Mouse (Mus musculus): ENCODE measurements around the gene Gcdh. TPM values are rescaled to one million over a fixed set of nuclear protein-coding genes. Genes with fewer than 3 reads are reported as not detected.
A peak's percentile ranks its signal among the peaks of the same experiment; 100 is the strongest.

Gcdh gene
- total and polyA plus RNA-seq, 3 experiments: 26.6 to 69.8 (median 35.2) TPM

- Histone ChIP-seq H3K27me3 (ENCODE audit: insufficient read depth, low read length) (peaks cover 63% of the 10 kb centered on the region), H3K9me3 (replicated peaks) (no peaks in the 10 kb centered on the region), H3K4me1 (ENCODE audit: insufficient read depth, low read depth, low read length) (peaks cover 29% of the 10 kb centered on the region), H3K36me3 (replicated peaks) (no peaks in the 10 kb centered on the region), H3K4me3 (ENCODE audit: low read depth, low read length) (no peak overlapping the region)
- no peak for TF ChIP-seq TAL1 (conservative IDR thresholded peaks at IDR 0.05; ENCODE audit: low read depth, low read length)
- DNase-seq (ENCODE audit: low spot score): no peak
- no peak for ATAC-seq (ENCODE audit: extremely low read depth, insufficient number of reproducible peaks, low FRiP score, poor library complexity, severe bottlenecking)
Measured at GRCm38 (mm10) chr8:84934860-84935259, 41.1 kb upstream of the Gcdh start.

- Histone ChIP-seq H3K4me1 (ENCODE audit: insufficient read depth, low read depth, low read length) (peaks cover 35% of the 10 kb centered on the region), H3K27me3 (ENCODE audit: insufficient read depth, low read length) (peaks cover 69% of the 10 kb centered on the region), H3K36me3 (replicated peaks) (no peaks in the 10 kb centered on the region), H3K4me3 (ENCODE audit: low read depth, low read length) (no peak overlapping the region), H3K9me3 (replicated peaks) (no peaks in the 10 kb centered on the region)
- DNase-seq (ENCODE audit: low spot score) (no peak), ATAC-seq (ENCODE audit: extremely low read depth, insufficient number of reproducible peaks, low FRiP score, poor library complexity, severe bottlenecking) (no peak)
- TF ChIP-seq TAL1 (conservative IDR thresholded peaks at IDR 0.05; ENCODE audit: low read depth, low read length) (no peak), GATA2 (IDR thresholded peaks at IDR 0.05; ENCODE audit: borderline replicate concordance, low read depth, low read length) (no peak), CTCF (IDR thresholded peaks at IDR 0.05; ENCODE audit: low read depth, low read length) (no peak), POLR2AphosphoS5 (IDR thresholded peaks at IDR 0.05; ENCODE audit: insufficient replicate concordance, low read depth, low read length) (no peak), GATA1 (IDR thresholded peaks at IDR 0.05; ENCODE audit: borderline replicate concordance, low read length) (no peak)
Measured at GRCm38 (mm10) chr8:84933767-84934559, 40.2 kb upstream of the Gcdh start.

- H3K4me3 ChIP-seq (ENCODE audit: low read depth, low read length): no peak overlapping the region
- no peaks in the 10 kb centered on the region for H3K36me3 ChIP-seq (replicated peaks)
- H3K4me1 ChIP-seq (ENCODE audit: insufficient read depth, low read depth, low read length): peaks cover 35% of the 10 kb centered on the region
- ATAC-seq (ENCODE audit: extremely low read depth, insufficient number of reproducible peaks, low FRiP score, poor library complexity, severe bottlenecking): no peak
- DNase-seq (ENCODE audit: low spot score): no peak
- TF ChIP-seq GATA2 (IDR thresholded peaks at IDR 0.05; ENCODE audit: borderline replicate concordance, low read depth, low read length): no peak
- no peak for TF ChIP-seq POLR2AphosphoS5 (IDR thresholded peaks at IDR 0.05; ENCODE audit: insufficient replicate concordance, low read depth, low read length)
- no peak for TF ChIP-seq TAL1 (conservative IDR thresholded peaks at IDR 0.05; ENCODE audit: low read depth, low read length)
- no peaks in the 10 kb centered on the region for H3K9me3 ChIP-seq (replicated peaks)
- H3K27me3 ChIP-seq (ENCODE audit: insufficient read depth, low read length): peaks cover 56% of the 10 kb centered on the region
Measured at GRCm38 (mm10) chr8:84930582-84930981, 36.9 kb upstream of the Gcdh start.

- Histone ChIP-seq H3K4me3 (ENCODE audit: low read depth, low read length) (no peak overlapping the region; the same call in 1 of the 2 replicates), H3K9me3 (replicated peaks) (no peaks in the 10 kb centered on the region), H3K36me3 (replicated peaks) (peaks cover 6% of the 10 kb centered on the region), H3K27me3 (ENCODE audit: insufficient read depth, low read length) (peaks cover 38% of the 10 kb centered on the region), H3K4me1 (ENCODE audit: insufficient read depth, low read depth, low read length) (peaks cover 36% of the 10 kb centered on the region)
- DNase-seq (ENCODE audit: low spot score) (peak; percentile 55), ATAC-seq (ENCODE audit: extremely low read depth, insufficient number of reproducible peaks, low FRiP score, poor library complexity, severe bottlenecking) (no peak)
- TF ChIP-seq CTCF (IDR thresholded peaks at IDR 0.05; ENCODE audit: low read depth, low read length) (peak; percentile 54), TAL1 (conservative IDR thresholded peaks at IDR 0.05; ENCODE audit: low read depth, low read length) (no peak)
Measured at GRCm38 (mm10) chr8:84928456-84929306, 35.0 kb upstream of the Gcdh start.

GRCm38 (mm10) chr8:84927513-84927912 is 33.8 kb upstream of the Gcdh start:
- Histone ChIP-seq H3K27me3 (ENCODE audit: insufficient read depth, low read length) (peaks cover 35% of the 10 kb centered on the region), H3K36me3 (replicated peaks) (peaks cover 12% of the 10 kb centered on the region), H3K4me1 (ENCODE audit: insufficient read depth, low read depth, low read length) (peaks cover 39% of the 10 kb centered on the region), H3K4me3 (ENCODE audit: low read depth, low read length) (no peak overlapping the region), H3K9me3 (replicated peaks) (no peaks in the 10 kb centered on the region)
- no peak for ATAC-seq (ENCODE audit: extremely low read depth, insufficient number of reproducible peaks, low FRiP score, poor library complexity, severe bottlenecking)
- TF ChIP-seq GATA2 (IDR thresholded peaks at IDR 0.05; ENCODE audit: borderline replicate concordance, low read depth, low read length): no peak
- TF ChIP-seq POLR2AphosphoS5 (IDR thresholded peaks at IDR 0.05; ENCODE audit: insufficient replicate concordance, low read depth, low read length): no peak
- no peak for TF ChIP-seq CTCF (IDR thresholded peaks at IDR 0.05; ENCODE audit: low read depth, low read length)
- TF ChIP-seq TAL1 (conservative IDR thresholded peaks at IDR 0.05; ENCODE audit: low read depth, low read length): no peak
- no peak for TF ChIP-seq GATA1 (IDR thresholded peaks at IDR 0.05; ENCODE audit: borderline replicate concordance, low read length)
- DNase-seq (ENCODE audit: low spot score): no peak

GRCm38 (mm10) chr8:84925557-84925956 is 31.8 kb upstream of the Gcdh start:
- H3K27me3 ChIP-seq (ENCODE audit: insufficient read depth, low read length): peaks cover 28% of the 10 kb centered on the region
- no peak for ATAC-seq (ENCODE audit: extremely low read depth, insufficient number of reproducible peaks, low FRiP score, poor library complexity, severe bottlenecking)
- no peak overlapping the region for H3K4me3 ChIP-seq (ENCODE audit: low read depth, low read length)
- no peak for TF ChIP-seq CTCF (IDR thresholded peaks at IDR 0.05; ENCODE audit: low read depth, low read length)
- TF ChIP-seq GATA1 (IDR thresholded peaks at IDR 0.05; ENCODE audit: borderline replicate concordance, low read length): no peak
- no peak for TF ChIP-seq POLR2AphosphoS5 (IDR thresholded peaks at IDR 0.05; ENCODE audit: insufficient replicate concordance, low read depth, low read length)
- TF ChIP-seq GATA2 (IDR thresholded peaks at IDR 0.05; ENCODE audit: borderline replicate concordance, low read depth, low read length): no peak
- no peak for TF ChIP-seq TAL1 (conservative IDR thresholded peaks at IDR 0.05; ENCODE audit: low read depth, low read length)
- H3K36me3 ChIP-seq (replicated peaks): peaks cover 30% of the 10 kb centered on the region
- peaks cover 40% of the 10 kb centered on the region for H3K4me1 ChIP-seq (ENCODE audit: insufficient read depth, low read depth, low read length)
- no peak for DNase-seq (ENCODE audit: low spot score)
- no peaks in the 10 kb centered on the region for H3K9me3 ChIP-seq (replicated peaks)
